Mouse (Mus musculus) hematopoietic stem cell, adult 5-6 weeks (primary cell): Measurements from ENCODE around the gene Cdc42ep1. TPM values are rescaled to one million over a fixed set of nuclear protein-coding genes. Genes with fewer than 3 reads are reported as not detected.
A peak's percentile ranks its signal among the peaks of the same experiment; 100 is the strongest.
"Not testable (repeated sequence)": the region's sequence is repeated elsewhere in the genome, so short reads cannot be mapped to it uniquely, and the experiment has no call there.

Experiments used
- ATAC-seq, 2 experiments: fragments of 125-278 bp in 1 of 2; replicated peaks in 1 of 2; 2 replicates each; pipeline ENCODE4 v1.8.0; 2016 to 2017; ENCODE audit warnings: inconsistent platforms in 2 of 2, mild to moderate bottlenecking in 2 of 2, moderate number of reproducible peaks in 2 of 2, low read depth in 1 of 2, moderate TSS enrichment in 1 of 2; ENCODE audit not compliant: low FRiP score in 2 of 2, poor library complexity in 2 of 2, severe bottlenecking in 2 of 2, insufficient read depth in 1 of 2, low TSS enrichment in 1 of 2
- total RNA-seq: library from RNA; stranded (forward); fragments of 172-1452, 232-1000 nt; gene quantifications from 2 replicates; pipeline ENCODE4 v1.2.3, GENCODE M21; 2017

Gene Cdc42ep1
- total RNA-seq, 1 experiment from 2014 or later: not detected

DNA sequence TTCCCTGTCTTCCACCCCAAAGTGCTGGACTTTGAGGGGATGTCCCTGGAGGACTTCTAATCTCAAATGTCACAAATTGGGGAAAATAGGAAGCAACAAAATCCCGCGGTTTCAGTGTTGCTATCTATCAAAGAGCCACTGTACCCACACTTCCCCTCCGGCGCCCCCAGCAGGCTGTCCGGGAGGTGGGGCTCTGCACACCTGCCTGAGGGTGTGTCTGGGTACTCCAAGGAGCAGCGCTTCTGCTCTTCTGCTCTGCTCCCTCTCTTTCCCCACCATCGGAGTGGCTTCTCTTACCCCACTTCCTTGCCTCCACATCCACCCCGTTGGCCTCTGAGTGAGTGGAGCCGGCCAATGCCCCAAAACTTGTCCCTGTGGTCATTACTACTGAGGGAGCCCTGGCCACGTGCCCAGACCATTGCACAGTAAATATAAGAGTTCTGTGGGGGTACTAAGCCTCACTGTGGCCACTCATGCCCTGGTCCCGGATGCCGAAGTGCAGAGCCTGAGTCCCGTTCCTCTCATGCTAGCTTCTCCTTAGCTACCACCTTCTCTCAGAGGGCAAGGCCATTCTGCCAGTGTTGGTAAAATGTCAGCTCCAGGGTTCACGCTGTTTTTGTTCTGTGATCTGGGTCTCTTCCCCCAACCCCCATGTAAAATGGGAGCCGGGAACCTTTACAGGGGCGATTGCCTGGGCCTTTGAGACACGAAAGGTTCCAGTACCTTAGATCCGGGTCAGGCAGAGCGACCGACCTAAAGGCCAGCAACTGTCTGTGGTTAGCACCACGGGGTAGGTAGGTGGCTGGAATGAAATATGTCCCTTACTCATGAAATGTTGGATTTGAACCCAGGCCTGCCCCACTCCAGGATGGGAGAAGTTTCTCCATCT lies 1.4 kb downstream of the Cdc42ep1 start:
- peak; percentile 22 to 36; a peak in 1 of 4 replicates for ATAC-seq

DNA sequence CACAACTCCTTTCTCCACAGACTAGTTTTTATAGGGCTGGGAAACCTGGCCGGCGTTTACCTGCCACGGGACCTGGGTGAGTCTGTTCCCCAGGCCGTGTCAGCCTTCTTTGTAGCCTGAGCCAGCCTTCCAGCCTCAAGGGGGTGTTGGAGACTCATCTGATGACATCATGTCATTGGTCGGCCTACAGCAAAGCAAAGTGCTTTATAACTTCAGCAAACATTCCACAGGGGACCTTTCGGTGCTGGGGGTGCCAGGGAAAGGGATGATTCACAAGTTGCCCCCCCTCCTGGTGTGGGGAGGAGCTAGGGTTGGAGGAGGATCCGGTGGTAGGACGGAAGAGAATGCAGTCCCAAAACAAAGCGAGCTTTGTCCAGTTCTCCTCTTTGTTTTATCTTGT lies 2.4 kb downstream of the Cdc42ep1 start:
- no peak for ATAC-seq

DNA sequence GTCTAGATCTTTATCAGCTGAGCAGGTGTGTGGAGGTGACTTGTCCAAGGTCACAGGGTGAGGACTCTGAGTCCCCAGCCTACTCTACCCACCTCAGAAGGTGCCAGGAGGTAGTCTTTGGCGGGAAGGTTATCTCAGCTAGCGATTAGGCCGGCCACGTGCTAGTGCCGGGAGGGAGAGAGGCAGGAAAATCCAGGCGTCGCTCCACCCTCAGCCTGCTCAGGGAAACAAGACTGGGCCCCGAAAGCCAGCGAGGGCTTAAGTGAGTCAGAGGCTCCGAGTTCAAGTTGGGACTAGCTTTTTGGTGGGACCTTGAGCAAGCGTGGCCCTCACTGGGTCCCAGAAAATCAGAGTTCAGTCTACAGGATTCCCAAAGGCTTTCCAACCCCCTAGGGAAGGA lies 2.9 kb downstream of the Cdc42ep1 start:
- no peak for ATAC-seq

DNA sequence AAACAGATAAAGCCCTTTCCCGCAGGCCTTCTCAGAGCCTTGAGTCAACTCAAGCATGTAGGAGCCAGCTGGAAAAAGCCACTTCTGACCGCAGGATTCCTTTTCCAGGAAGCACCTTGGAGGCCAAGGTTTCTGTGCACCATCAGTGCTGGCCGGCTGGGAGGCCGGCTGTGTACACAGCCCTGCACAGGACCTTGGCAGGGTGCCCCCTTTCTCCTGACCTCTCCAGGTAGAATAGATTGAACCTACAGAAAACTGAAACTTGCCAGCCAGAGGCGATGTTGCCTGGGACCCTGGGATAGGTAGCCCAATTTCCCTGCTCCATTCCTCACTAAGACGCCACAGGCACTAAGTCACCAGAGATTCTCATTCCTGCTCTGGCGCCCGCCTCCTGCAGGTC lies 3.4 kb downstream of the Cdc42ep1 start:
- ATAC-seq: no peak

DNA sequence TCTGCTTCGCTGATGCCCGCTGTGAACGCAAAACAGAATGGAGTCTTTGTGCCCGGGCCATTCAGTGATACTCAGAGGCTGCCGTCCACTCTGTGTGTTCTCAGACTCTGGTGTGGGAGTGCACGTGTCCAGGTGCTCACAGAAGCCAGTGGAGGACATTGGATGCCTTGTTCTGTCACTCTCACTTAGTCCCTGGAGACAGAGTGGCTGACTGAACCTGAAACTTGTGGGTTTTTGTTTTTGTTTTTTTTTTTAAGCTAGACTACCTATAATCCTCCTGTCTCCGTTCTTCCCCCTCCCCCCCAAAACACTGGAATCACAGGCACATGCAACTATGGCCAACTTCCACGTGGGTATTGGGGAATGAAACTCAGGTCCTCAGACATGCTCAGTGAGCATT lies 3.9 kb downstream of the Cdc42ep1 start:
- ATAC-seq: no peak

DNA sequence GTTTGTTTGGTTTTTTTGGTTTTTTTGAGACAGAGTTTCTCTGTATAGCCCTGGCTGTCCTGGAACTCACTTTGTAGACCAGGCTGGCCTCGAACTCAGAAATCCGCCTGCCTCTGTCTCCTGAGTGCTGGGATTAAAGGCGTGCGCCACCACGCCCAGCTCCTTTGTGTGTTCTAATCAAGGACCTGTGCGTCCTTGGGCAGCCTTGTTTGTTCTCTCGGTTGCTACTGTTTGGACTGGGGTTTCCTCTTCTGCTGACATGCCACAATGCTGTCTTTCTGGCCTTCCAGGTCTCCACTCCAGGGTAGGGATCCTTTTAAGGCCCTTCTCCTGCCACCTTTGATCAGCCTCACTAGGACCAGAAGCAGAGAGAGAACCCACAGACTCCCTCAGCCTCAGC lies 4.4 kb downstream of the Cdc42ep1 start:
- ATAC-seq: not testable (repeated sequence)

DNA sequence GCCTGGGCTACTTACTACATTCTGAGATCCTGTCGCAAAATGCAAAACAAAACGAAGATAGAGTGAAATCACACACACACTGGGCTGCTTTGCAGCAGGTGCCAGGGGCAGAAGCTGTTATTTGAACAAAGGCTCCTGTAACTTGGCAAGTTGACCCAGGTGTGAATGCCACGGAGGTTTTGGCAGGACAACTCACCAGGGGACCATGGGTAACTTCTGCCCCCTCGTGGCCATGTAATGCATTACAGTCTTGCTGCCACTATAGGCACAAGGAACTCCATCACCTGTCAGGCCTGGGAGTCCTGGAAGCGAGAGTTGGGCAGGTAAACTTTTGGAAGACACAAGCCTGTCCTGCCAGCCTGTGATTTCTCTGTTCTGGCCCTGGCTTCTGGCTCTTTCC lies 6.0 kb downstream of the Cdc42ep1 start:
- peak; percentile 38 to 57; a peak in 3 of 4 replicates for ATAC-seq

DNA sequence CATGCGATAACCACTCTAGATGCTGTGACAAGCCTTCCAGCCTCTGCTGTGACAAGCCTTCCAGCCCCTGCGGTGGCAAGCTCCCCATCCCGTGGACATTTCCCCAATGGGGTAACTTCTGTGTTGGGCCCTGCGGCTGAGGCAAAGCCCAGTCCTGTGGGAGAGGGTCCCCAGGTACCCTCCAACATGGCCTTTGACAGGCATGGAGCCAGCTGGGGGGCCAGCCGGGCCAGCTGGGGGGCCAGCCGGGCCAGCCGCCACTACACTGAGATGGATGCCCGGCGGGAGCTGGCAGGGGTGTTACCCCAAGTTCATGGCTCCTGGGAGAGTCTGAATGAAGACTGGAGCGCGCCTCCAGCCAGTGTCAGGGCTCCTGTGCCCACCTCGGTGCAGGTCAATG lies 7.1 kb downstream of the Cdc42ep1 start:
- ATAC-seq: no peak

DNA sequence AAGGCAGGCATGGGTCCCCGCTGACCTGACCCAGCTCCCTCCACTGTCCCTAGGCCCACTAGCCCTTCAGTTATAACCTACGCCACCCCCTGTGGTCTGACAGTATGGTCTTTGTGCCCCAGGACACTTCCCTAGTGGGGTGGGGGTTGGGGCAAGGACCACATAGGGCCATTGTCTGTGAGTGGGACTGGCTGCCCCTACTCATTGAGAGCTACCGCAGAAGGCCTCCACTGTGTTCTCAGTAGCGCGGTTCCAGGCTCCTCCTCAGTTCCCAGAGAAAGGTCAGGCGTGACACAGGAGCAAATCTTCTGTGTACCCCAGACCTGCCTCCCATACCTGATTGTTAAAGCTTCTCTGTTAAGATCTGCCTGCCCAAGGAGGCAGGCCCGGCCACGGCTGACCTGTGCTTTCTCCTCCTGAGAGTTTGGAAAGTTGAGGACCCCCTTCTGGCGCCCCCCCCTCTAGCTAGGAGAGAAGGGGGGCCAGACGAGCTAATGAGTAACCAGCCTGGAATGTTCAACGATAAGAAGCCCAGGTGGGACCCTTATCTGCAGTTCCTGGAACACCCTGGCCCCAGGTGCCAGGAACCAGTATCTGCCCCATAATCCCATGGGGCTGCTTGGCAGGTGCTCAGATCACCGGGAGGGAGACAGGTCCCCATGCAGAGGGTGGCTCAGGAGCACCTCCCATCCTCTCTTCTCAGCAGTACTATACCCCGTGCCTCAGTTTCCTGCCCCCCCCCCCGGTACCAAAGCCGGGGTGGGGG lies 7.8 kb downstream of the Cdc42ep1 start:
- ATAC-seq: no peak

DNA sequence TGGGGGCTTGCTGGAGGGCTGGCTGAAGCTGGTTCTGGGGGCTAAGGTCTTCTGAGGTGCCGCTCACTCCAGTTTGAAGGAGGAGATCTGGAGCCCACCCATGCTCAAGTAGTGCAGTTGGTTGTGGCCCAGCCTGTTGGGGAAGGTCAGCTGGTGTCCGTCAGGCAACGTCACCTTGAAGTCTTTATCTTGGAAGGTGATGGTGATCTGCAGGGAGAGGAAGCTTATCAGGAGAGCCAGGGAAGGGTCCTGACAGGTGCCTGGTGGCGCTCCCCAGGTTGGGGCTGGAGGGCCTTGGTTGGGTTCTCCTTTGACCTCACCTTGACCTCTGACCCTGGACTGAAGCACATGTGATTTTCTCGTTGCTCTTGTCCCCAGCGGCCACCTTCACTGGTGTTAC lies 8.5 kb downstream of the Cdc42ep1 start:
- ATAC-seq: no peak

DNA sequence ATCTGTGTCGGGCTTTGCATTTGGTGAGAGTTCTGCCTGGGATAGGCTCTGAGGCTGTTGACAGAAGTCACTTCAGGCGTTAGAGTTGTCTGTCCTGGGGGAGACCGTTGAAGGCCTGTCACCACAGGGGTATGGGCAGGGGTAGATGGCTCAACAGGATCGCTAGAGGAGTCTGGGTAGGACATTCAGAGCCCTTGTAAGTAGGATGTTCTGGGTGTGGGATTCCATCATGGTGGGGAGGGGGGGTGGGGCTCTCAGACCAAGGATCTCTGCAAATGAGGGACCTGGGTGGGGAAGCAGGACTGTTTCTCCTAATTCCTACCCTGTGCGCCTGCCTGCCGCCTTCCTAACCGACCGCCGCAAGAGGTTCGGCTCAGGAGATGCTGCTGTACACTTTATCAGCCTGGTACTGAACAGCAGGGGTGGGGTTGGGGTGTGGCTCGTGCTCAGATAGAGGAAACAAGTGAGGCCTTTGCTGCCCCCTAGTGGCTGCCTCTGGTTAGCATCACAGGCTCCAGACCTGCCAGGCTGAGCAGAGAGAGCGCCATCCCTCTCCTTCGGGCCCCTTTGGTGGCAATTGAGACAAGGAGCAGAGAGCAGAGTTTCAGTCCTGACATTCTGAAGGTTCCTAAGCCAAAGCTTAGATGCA lies 9.2 kb downstream of the Cdc42ep1 start:
- peak; percentile 89 to 91 for ATAC-seq

DNA sequence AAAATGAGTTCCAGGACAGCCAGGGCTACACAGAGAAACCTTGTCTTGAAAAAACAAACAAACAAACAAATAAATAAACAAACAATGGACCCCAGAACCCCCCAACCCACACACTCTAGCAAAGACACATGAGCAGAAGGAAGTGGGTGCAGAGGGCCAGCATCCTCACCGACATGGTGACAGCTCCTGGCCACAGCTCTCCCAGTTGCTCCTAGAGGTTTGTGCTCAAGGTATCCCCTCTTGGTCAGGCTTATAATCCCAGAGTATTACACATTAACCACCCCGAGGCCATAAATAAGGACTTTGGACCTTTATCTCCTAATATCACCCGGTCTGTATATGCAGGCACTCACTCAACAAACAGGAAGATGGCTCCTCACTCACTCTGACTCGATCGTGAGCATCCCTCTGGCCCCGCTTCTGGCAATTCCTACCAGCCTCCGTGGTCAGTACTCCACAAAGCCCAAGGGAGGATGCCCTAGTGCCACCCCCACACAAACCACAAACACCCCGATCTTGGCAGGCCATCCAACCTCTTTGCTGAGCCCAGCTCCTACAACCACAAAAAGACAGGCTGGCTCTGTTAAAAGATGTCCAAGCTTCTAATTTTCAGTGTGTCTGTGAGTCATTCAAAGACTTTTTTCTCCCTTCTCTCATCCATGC lies 13.0 kb downstream of the Cdc42ep1 start, which contains the start of gene Lgals2:
Lgals2 (minus strand) TSS at position 227 of the 663 bp plus-strand sequence.
- ATAC-seq: no peak

DNA sequence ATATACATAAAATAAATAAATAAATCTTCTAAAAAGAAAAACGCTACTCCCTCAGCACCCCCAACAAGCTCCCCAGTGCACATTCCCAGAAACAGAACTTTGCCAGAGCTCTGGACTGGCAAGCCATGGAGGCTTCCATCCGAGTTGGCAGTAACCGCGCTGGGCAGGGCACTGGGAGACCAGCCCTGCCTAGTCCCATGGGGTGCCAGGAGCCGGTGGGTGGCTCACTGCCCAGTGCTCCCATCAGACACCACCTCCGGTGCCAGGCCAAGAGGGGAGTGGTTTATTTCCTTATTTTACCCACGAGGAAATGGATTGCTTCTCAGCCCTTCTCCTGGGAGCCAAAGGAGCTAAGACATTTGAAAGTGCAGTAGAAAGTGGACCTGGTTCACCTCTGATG lies 14.6 kb downstream of the Cdc42ep1 start:
- ATAC-seq: no peak

DNA sequence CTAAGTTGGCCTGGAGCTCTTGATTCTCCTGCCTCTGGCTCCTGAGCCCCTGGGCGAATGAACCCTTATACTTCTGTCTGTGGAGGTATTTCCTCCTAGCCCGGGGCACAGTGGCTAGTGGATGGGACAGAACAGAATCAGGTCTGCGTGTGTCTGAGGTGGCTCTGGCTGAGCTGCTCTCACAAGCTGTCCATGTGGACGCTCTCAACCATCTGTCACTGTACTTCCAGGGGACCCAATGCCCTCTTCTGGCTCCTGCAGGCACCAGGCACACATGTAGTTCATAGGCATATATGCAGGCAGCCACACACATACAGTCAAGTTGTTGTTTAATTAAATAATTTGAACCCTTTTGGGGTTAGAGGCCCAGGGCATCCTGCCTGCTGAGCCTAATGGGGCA lies 16.9 kb downstream of the Cdc42ep1 start:
- ATAC-seq: no peak

DNA sequence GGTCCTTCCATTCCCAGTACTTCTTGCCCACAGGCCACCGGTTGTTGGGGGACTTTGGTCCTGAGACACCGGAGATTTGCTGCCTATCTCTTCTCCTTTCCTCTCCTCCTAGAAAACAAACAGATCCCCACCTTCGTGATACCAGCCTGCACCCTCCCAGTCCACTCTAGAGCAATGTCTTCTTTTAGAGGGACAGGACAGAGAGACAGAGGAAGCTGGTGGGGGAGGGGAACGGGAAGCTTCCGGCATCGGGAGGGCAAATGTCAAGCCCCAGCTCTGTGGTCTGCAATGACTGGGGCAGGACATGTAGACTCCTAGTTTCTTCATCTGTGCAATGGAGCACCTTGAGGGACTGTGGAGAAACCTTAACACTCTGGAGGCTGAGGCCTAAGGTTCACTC lies 17.3 kb downstream of the Cdc42ep1 start:
- ATAC-seq: no peak

DNA sequence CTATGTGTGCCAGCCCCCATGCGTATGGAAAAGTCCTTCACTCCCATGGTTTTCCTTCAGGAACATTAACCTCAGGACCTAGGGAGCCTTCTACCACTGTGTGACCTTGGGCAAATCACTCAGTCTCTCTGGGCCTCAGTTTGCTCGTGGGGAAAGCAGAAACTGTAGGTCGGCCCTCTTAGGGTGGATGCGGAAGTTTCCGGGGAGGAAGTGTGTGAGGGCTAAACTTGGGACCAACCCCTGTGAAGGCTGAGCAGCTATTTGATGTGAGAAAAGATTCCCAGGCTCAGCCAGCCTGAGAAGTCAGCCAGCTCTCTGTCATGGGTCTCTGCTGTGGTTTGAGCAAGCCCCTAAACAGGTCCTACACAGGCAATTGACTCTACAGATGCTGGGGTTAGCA lies 19.9 kb downstream of the Cdc42ep1 start:
- ATAC-seq: no peak; a peak in 1 of 4 replicates

DNA sequence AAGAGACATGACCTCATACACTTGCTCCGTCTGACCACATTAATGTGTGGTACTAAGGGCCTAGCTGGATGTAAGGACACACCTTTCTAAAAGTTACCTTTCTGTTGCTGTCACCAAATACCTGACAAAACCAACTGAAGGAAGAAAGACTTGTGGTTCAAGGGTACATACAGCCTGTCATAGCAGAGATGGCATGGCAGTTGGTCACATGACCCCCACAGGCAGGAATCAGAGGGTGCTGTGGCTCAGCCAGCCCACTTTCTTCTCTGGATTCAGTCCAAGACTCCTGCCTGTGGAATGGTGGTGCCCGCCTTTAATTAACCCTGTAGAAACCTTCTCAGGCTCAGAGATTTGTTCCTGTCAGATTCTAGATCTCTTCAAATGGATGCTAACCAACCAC lies 20.7 kb downstream of the Cdc42ep1 start:
- no peak for ATAC-seq
